Mouse (Mus musculus) lung, postnatal 0 days (tissue): ENCODE data around the gene Usp48.

Source experiments
- CTCF ChIP-seq: IDR thresholded peaks from 2 replicates; pipeline ENCODE4 v1.5.1; 2016; ENCODE audit warnings: antibody characterized with exemption, mild to moderate bottlenecking
- EP300 ChIP-seq: IDR thresholded peaks from 2 replicates; pipeline ENCODE4 v1.6.1; 2016; ENCODE audit warnings: antibody characterized with exemption, mild to moderate bottlenecking, control low read depth

DNA sequence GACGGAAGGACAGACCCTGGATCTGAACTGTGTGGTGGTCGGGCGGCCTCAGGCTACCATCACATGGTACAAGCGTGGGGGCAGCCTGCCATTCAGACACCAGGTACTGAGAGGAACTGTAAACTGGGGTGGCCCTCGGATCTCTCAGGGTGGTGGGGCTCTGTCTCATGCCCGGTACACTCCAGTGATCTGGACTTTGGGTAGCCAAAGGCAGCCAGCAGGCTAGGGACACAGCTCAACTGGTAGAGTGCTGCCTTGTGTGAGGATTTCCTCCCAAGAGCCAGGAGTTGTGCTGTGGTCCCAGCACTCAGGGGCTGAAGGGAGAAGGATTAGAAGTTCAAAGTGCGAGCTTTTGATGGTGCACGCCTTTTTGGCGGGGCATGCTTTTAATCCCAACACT is 48.0 kb upstream of the Usp48 start:
- no peak for TF ChIP-seq CTCF
- TF ChIP-seq EP300, result no peak
